Mouse (Mus musculus) forebrain, embryonic 14.5 days (tissue): ENCODE results near the gene Fbxw8. TPM values are rescaled to one million over a fixed set of nuclear protein-coding genes. Genes with fewer than 3 reads are reported as not detected.

Source experiments
- ATAC-seq: fragments of 200-750 bp; cut with Nextera tagmentation; 2 replicates; pipeline ENCODE4 v1.8.0; 2017; ENCODE audit warnings: mild to moderate bottlenecking, moderate library complexity
- DNase-seq: peaks from one replicate; pipeline ENCODE4 v3.0.0-alpha.2; 2015; ENCODE audit warnings: low spot score
- H3K27ac ChIP-seq: fragments of 300-500 bp; sonication (generic); 2 replicates; pipeline ENCODE4 v1.5.1; 2014; ENCODE audit warnings: low read depth, mild to moderate bottlenecking, control low read depth, low read length, moderate library complexity
- H3K27me3 ChIP-seq: fragments of 300-500 bp; sonication (generic); replicated peaks from 2 replicates; pipeline ENCODE4 v1.6.1; 2014; ENCODE audit warnings: low read length, control low read depth, mixed read lengths; ENCODE audit not compliant: control insufficient read depth, insufficient read depth
- H3K36me3 ChIP-seq: fragments of 300-500 bp; sonication (generic); 2 replicates; pipeline ENCODE4 v1.6.1; 2014; ENCODE audit warnings: low read length, control low read depth; ENCODE audit not compliant: control insufficient read depth, insufficient read depth
- H3K4me1 ChIP-seq: fragments of 300-500 bp; sonication (generic); 2 replicates; pipeline ENCODE4 v1.6.1; 2014; ENCODE audit warnings: antibody characterized with exemption, low read length, control low read depth; ENCODE audit not compliant: control insufficient read depth, insufficient read depth
- H3K4me2 ChIP-seq: fragments of 300-500 bp; sonication (generic); 2 replicates; pipeline ENCODE4 v1.6.1; 2014; ENCODE audit warnings: mild to moderate bottlenecking, control low read depth, low read length
- H3K4me3 ChIP-seq: fragments of 300-500 bp; sonication (generic); 2 replicates; pipeline ENCODE4 v1.5.1; 2014; ENCODE audit warnings: low read depth, low read length, control low read depth
- H3K9ac ChIP-seq: fragments of 300-500 bp; sonication (generic); 2 replicates; pipeline ENCODE4 v1.6.1; 2014; ENCODE audit warnings: mild to moderate bottlenecking, low read length, control low read depth, moderate library complexity
- H3K9me3 ChIP-seq: fragments of 300-500 bp; sonication (generic); replicated peaks from 2 replicates; pipeline ENCODE4 v1.6.1; 2016; ENCODE audit warnings: low read length, control low read depth, mixed read lengths; ENCODE audit not compliant: control insufficient read depth
- WGBS: fragments of 180-500 bp; shearing (Covaris S2); extraction: QIAGEN DNeasy Blood & Tissue Kit; methylation state at CpG from one replicate; pipeline ENCODE4 v1.1.7; 2014; 5-methylcytosine and 5-hydroxymethylcytosine counted together
- polyA plus RNA-seq: library from polyadenylated mRNA; unstranded; fragments of >200 nt; fragmentation: Nextera tagmentation; extraction: Ambion mirVana; gene quantifications from 2 replicates; pipeline ENCODE4 v1.2.1, GENCODE M21; 2014

Gene Fbxw8
- polyA plus RNA-seq, 1 experiment from 2014 or later, result 19.5 TPM

- Histone ChIP-seq H3K36me3 (no peaks in the 10 kb centered on the region), H3K4me3 (no peak overlapping the region), H3K27me3 (no peaks in the 10 kb centered on the region), H3K27ac (no peak overlapping the region), H3K9ac (no peak overlapping the region), H3K4me1 (no peaks in the 10 kb centered on the region), H3K9me3 (no peaks in the 10 kb centered on the region), H3K4me2 (no peak overlapping the region)
- no peak for DNase-seq
- 95% methylated on average over 9 of the region's 9 CpGs for WGBS
- ATAC-seq, result no peak
Observed at GRCm38 (mm10) chr5:118045385-118045784, 109.9 kb downstream of the Fbxw8 start.

DNA sequence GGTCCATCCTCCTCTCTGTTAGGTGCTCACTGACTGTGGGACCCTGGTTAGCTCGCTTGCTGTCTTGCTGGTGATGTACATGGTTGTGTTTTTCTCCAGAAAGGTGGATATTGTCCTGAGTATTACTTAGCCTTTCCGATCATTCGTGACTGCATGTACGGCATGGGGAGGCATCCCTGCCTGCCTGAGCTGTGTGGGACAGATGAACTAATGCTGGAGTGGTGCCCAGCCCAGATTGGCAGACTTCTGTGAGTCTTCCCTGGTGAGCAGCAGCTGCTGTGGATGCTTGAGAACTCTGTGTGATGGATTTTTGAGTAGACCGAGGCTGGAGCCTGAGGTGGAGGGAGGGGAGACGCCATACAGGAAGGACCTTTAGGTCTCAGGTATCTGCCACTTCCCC is 110.4 kb downstream of the Fbxw8 start:
- no peaks in the 10 kb centered on the region for H3K36me3 ChIP-seq
- no peaks in the 10 kb centered on the region for H3K9me3 ChIP-seq
- WGBS, result 74% methylated on average over 6 of the region's 6 CpGs
- DNase-seq (peak; percentile 72), ATAC-seq (0 out of 2 replicates have a peak, but pooled peaks have one; percentile 42)
- H3K27me3 ChIP-seq, result no peaks in the 10 kb centered on the region
- H3K4me1 ChIP-seq, result no peaks in the 10 kb centered on the region
- no peak overlapping the region for H3K4me3 ChIP-seq
- H3K27ac ChIP-seq, result no peak overlapping the region; the same call in 1 of the 2 replicates
- H3K4me2 ChIP-seq, result no peak overlapping the region
- no peak overlapping the region for H3K9ac ChIP-seq

- no peaks in the 10 kb centered on the region for H3K36me3 ChIP-seq
- 86% methylated on average over 4 of the region's 4 CpGs for WGBS
- ATAC-seq, result no peak
- no peak overlapping the region for H3K9ac ChIP-seq
- no peaks in the 10 kb centered on the region for H3K27me3 ChIP-seq
- no peaks in the 10 kb centered on the region for H3K9me3 ChIP-seq
- H3K4me1 ChIP-seq, result peaks cover 7% of the 10 kb centered on the region
- no peak overlapping the region for H3K4me3 ChIP-seq
- H3K4me2 ChIP-seq, result no peak overlapping the region
- DNase-seq, result no peak
- no peak overlapping the region for H3K27ac ChIP-seq
Observed at GRCm38 (mm10) chr5:118043761-118044160, 111.5 kb downstream of the Fbxw8 start.

- Histone ChIP-seq H3K9me3 (no peaks in the 10 kb centered on the region), H3K36me3 (no peaks in the 10 kb centered on the region), H3K9ac (no peak overlapping the region), H3K27ac (no peak overlapping the region), H3K27me3 (no peaks in the 10 kb centered on the region), H3K4me1 (peaks cover 17% of the 10 kb centered on the region), H3K4me2 (no peak overlapping the region), H3K4me3 (no peak overlapping the region)
- no peak for ATAC-seq
- 74% methylated on average over 6 of the region's 6 CpGs for WGBS
- no peak for DNase-seq
Observed at GRCm38 (mm10) chr5:118042599-118042998, 112.7 kb downstream of the Fbxw8 start.

DNA sequence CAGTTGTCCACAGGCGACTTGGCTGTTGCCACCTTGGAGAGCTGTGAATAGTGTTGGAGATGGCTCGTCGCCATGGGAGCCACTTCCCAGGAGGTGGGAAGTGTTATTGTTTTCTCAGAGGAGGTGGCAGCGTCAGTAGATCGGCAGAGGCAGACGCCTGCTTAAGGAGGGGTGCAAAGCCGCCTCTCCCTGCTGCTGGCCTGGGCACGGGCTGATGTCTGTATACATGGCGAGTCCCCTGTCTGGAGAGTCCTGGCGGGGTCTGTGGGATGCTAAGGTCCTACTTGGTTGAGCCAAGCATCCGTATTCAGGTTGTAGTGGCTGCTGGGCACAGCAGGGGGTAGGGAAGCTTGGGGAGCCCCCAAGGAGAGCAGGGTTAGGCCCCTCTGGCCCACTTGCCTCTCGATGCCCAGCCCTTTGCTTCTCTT is 116.0 kb downstream of the Fbxw8 start:
- Histone ChIP-seq H3K27me3 (no peaks in the 10 kb centered on the region), H3K9ac (no peak overlapping the region), H3K27ac (no peak overlapping the region), H3K36me3 (no peaks in the 10 kb centered on the region), H3K4me3 (no peak overlapping the region), H3K9me3 (no peaks in the 10 kb centered on the region; the same call in 1 of the 2 replicates), H3K4me1 (peaks cover 21% of the 10 kb centered on the region), H3K4me2 (no peak overlapping the region)
- DNase-seq, result peak; percentile 52
- WGBS, result 17% methylated on average over 12 of the region's 12 CpGs
- ATAC-seq, result no peak

DNA sequence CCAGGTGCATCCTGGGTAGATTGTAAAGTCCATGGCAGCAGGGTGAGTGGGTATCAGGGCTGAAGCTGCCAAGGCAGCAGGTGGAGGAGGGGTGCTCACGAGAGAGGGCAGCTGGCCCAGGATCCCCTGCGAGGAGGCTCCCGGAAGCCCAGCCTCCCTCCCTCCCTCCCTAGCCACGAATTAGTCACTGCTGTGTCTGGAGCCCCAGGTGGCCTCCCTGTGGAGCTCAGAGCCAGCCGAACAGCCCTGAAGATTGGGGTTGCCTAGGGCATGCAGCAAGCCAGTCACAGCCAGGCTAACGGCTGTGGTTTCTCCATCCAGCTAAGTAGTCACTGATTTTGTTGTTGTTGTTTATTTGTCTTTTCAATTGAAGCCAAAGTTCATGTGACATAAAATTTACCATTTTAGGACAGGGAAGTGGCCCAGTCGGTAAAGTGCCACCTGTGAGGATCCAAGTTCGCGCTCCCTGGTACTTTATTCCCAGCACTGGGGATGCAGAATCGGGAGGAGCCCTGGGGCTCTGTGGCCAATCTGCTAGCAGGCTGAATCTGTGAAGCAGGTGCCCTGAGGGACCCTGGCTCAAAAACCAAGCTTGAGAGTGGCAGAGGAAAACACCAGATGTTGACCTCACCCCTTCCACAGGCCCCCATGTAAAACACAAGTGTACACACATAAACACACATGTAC is 117.3 kb downstream of the Fbxw8 start:
- Histone ChIP-seq H3K4me3 (no peak overlapping the region), H3K36me3 (no peaks in the 10 kb centered on the region), H3K27ac (peak overlapping the region; percentile 56), H3K4me2 (peak overlapping the region; percentile 32), H3K27me3 (no peaks in the 10 kb centered on the region), H3K4me1 (peaks cover 21% of the 10 kb centered on the region), H3K9ac (0 out of 2 replicates have a peak overlapping the region, but pooled peaks have one; percentile 21), H3K9me3 (no peaks in the 10 kb centered on the region; the same call in 1 of the 2 replicates)
- DNase-seq (peak; percentile 85), ATAC-seq (peak; percentile 87)
- 15% methylated on average over 10 of the region's 10 CpGs for WGBS

DNA sequence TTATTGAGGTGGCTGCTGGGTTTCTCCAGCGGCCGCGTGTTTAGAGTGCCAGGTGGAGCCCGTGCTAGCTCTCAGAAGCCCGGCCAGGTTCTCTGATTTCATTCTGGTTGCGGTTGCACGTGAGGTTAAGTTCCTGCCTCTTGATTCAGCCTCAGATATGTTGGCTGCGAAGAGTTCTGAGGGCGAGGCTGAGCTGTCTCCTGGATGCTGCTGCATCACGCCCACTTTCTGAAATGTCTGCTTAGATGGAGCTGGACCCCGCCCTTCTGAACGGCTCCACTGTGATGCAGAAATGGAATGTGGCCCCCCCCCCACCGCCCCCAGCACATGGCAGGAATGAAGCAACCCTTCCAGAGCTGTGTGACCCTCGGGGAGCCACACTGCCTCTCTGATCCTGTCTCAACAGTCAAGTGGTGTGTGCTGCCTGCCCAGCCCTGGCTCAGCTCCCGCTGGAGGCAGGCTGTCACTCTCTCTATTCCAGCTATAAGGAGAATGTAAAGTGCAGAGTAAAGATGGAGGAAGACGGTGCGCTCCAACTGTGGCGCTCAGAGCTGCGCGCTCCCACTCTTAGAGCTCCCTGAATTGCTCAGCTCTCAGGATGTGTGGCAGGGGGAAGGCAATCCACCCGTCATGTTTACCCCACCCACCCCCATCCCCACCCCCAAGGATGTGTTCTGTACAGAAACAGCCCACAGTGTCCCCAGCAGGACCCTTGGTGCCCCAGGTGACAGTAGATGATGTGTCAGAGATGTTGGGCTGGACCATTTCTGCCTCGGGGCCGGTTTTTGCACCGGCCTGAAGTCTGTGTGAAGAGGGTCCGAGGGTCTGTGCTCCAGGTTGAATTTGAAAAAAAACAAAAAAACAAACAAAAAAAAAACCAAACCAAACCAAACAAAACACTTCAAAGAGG is 118.1 kb downstream of the Fbxw8 start:
- ATAC-seq, result peak; percentile 61
- H3K9ac ChIP-seq, result 0 out of 2 replicates have a peak overlapping the region, but pooled peaks have one; percentile 21
- no peak overlapping the region for H3K4me3 ChIP-seq
- H3K4me2 ChIP-seq, result peak overlapping the region; percentile 32
- peaks cover 21% of the 10 kb centered on the region for H3K4me1 ChIP-seq
- H3K9me3 ChIP-seq, result no peaks in the 10 kb centered on the region; the same call in 1 of the 2 replicates
- 46% methylated on average over 25 of the region's 25 CpGs for WGBS
- DNase-seq, result peak; percentile 39
- no peaks in the 10 kb centered on the region for H3K36me3 ChIP-seq
- peak overlapping the region; percentile 56; the same call in 1 of the 2 replicates for H3K27ac ChIP-seq
- no peaks in the 10 kb centered on the region for H3K27me3 ChIP-seq

DNA sequence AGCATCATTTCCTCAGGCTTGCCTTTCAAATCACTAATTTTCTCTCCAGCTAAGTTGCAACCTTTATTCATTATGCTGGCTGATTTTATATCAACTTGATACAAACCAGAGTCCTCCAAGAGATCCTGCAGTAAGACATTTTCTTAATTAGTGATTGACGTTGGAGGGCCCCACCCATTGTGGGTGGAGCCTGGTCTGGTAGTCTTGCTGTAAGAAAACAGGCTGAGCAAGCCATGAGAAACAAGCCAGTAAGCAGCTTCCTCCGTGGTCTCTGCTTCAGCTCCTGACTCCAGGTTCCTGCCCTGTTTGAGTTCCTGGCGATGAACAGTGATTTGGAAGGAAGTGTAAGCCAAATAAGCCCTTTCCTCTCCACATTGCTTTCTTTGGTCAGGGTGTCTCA is 119.5 kb downstream of the Fbxw8 start:
- WGBS, result 72% methylated on average over 3 of the region's 3 CpGs
- Histone ChIP-seq H3K27me3 (no peaks in the 10 kb centered on the region), H3K36me3 (no peaks in the 10 kb centered on the region), H3K27ac (no peak overlapping the region), H3K9ac (no peak overlapping the region), H3K4me1 (peaks cover 21% of the 10 kb centered on the region), H3K4me2 (no peak overlapping the region), H3K9me3 (no peaks in the 10 kb centered on the region; the same call in 1 of the 2 replicates), H3K4me3 (no peak overlapping the region)
- DNase-seq (no peak), ATAC-seq (no peak)
